Mouse (Mus musculus): Measurements from ENCODE around the gene Ak2.

DNA sequence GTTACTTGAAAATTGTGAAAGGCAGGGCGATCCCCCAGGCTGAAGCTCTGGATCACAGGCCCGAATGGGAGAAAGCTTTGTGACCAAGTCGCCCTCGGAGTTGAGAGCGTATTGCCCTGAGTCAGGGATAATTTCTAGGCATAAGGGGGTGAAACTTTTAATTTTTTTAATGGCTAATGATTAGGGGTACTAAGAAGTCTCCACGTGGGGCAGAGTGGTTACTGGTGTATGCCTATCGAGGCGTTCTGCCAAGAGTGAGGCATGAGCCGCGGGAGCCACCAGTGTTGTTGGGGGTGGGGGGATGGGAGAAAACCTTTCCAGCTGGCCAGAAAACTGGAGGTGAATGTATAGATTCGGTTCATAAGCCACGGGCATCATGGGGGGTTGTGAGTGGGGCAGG lies 1.9 kb downstream of the Ak2 start:
- TF ChIP-seq GATA1 (IDR thresholded peaks at IDR 0.05; ENCODE audit: borderline replicate concordance, low read length) (no peak), FLI1 (IDR thresholded peaks at IDR 0.05; ENCODE audit: low read length) (no peak)
